Comparison of ENCODE assay signal across 8 mouse cellular contexts in the genomic region with DNA sequence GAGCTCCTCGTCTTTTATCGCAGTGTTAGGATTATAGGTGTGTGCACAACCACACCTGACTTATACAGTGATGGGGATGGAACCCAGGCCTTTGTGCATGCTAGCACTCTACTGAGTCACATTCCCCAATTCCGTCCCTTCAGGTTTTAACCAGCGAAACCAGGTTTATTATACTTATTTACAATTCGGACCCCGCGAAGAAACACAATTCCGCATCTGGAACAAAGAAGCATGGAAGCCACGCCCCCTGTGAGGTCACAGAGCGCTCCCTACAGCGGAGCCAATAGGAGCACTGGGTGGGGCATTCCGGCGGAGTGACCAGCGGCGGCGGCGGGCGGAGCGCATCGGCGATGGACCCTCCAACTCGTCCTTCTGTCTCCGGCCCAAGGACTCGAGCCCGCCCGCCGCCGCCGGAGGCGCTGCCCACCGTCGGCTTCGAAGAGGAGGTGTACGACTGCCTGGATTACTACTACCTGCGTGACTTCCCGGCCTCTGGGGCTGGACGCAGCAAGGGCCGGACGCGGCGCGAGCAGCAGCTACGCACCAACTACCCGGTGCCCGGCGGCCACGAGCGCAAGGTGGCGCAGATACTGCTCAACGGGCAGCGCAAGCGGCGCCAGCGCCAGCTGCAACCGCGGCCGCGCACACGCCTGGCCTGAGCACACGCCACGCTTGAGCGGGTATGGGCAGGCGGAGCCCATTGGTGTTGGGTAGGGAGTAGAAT. TPM values are rescaled to one million over a fixed set of nuclear protein-coding genes. Genes with fewer than 3 reads are reported as not detected.
DNase-seq lines count a peak whose midpoint lies in the region; ATAC-seq and TF ChIP-seq lines count a peak whose summit lies in the region.

A gene (plus strand): TSS at position 299 of the 724 bp plus-strand sequence.

- no peak for TF ChIP-seq CTCF in E14TG2a.4 (conservative IDR thresholded peaks at IDR 0.05; ENCODE audit: low read length)

- H3K9me3 ChIP-seq in E14TG2a.4 (ENCODE audit: low read length), result no peaks in the 10 kb centered on the region
- H3K9me3 ChIP-seq in forebrain, embryonic 12.5 days, result no peaks in the 10 kb centered on the region
- no peaks in the 10 kb centered on the region for H3K9me3 ChIP-seq in heart, embryonic 16.5 days (replicated peaks; ENCODE audit: control insufficient read depth, low read length)
- H3K9me3 ChIP-seq in liver, embryonic 13.5 days (replicated peaks), result no peaks in the 10 kb centered on the region
- no peaks in the 10 kb centered on the region for H3K9me3 ChIP-seq in stomach, embryonic 14.5 days (ENCODE audit: control insufficient read depth, low read depth, low read length)

- DNase-seq in c-Kit-positive CD71-positive TER-119-positive erythroid progenitor cells, embryonic 14.5 days (ENCODE audit: low spot score), result peak; percentile 77
- DNase-seq in kidney, postnatal 25 days, result peak; percentile 96 to 97
- peak; percentile 83 for DNase-seq in liver, embryonic 13.5 days
- DNase-seq in natural killer cell, adult 2 months (ENCODE audit: low spot score in 2 of 2), result peak; percentile 68 to 73

- peak within 1 kb of the TSS; percentile 90 for H3K27ac ChIP-seq in forebrain, embryonic 12.5 days
- H3K27ac ChIP-seq in heart, embryonic 16.5 days (ENCODE audit: low read length), result peak within 1 kb of the TSS; percentile 92
- H3K27ac ChIP-seq in liver, embryonic 13.5 days, result peak within 1 kb of the TSS; percentile 63
- peak within 1 kb of the TSS; percentile 78; the same call in 1 of the 2 replicates for H3K27ac ChIP-seq in stomach, embryonic 14.5 days (ENCODE audit: low read length)

- H3K4me3 ChIP-seq in E14TG2a.4 (replicated peaks; ENCODE audit: low read length), result peak within 1 kb of the TSS; percentile 91
- peak within 1 kb of the TSS; percentile 58 for H3K4me3 ChIP-seq in forebrain, embryonic 12.5 days (replicated peaks)
- peak within 1 kb of the TSS; percentile 76 for H3K4me3 ChIP-seq in heart, embryonic 16.5 days (ENCODE audit: low read length)
- H3K4me3 ChIP-seq in liver, embryonic 13.5 days (replicated peaks), result peak within 1 kb of the TSS; percentile 76
- peak within 1 kb of the TSS; percentile 59 for H3K4me3 ChIP-seq in stomach, embryonic 14.5 days (ENCODE audit: low read depth, low read length)

- peak within 1 kb of the TSS; percentile 66 for H3K9ac ChIP-seq in forebrain, embryonic 12.5 days
- peak within 1 kb of the TSS; percentile 86 for H3K9ac ChIP-seq in heart, embryonic 16.5 days (ENCODE audit: low read length)
- peak within 1 kb of the TSS; percentile 83 for H3K9ac ChIP-seq in liver, embryonic 13.5 days
- peak within 1 kb of the TSS; percentile 49 for H3K9ac ChIP-seq in stomach, embryonic 14.5 days (replicated peaks; ENCODE audit: low read depth, low read length)

- H3K36me3 ChIP-seq in E14TG2a.4 (ENCODE audit: insufficient read depth, low read length), result peaks cover 7% of the 10 kb centered on the region
- H3K36me3 ChIP-seq in forebrain, embryonic 12.5 days (replicated peaks), result no peaks in the 10 kb centered on the region
- H3K36me3 ChIP-seq in heart, embryonic 16.5 days (ENCODE audit: control insufficient read depth, insufficient read depth), result no peaks in the 10 kb centered on the region
- H3K36me3 ChIP-seq in liver, embryonic 13.5 days, result no peaks in the 10 kb centered on the region
- H3K36me3 ChIP-seq in stomach, embryonic 14.5 days (ENCODE audit: control insufficient read depth, insufficient read depth, low read length), result no peaks in the 10 kb centered on the region

- H3K27me3 ChIP-seq in E14TG2a.4 (ENCODE audit: insufficient read depth, low read length), result no peaks in the 10 kb centered on the region
- H3K27me3 ChIP-seq in forebrain, embryonic 12.5 days, result no peaks in the 10 kb centered on the region
- H3K27me3 ChIP-seq in heart, embryonic 16.5 days (ENCODE audit: control insufficient read depth, insufficient read depth, low read length), result no peaks in the 10 kb centered on the region
- peaks cover 10% of the 10 kb centered on the region for H3K27me3 ChIP-seq in liver, embryonic 13.5 days
- no peaks in the 10 kb centered on the region for H3K27me3 ChIP-seq in stomach, embryonic 14.5 days (ENCODE audit: control insufficient read depth, insufficient read depth, low read length)

- H3K4me1 ChIP-seq in E14TG2a.4 (replicated peaks; ENCODE audit: low read depth, low read length), result peaks cover 53% of the 10 kb centered on the region
- H3K4me1 ChIP-seq in forebrain, embryonic 12.5 days, result peaks cover 7% of the 10 kb centered on the region; the same call in 1 of the 2 replicates
- H3K4me1 ChIP-seq in heart, embryonic 16.5 days (ENCODE audit: control insufficient read depth, insufficient read depth, low read length), result no peaks in the 10 kb centered on the region; the same call in 1 of the 2 replicates
- peaks cover 28% of the 10 kb centered on the region for H3K4me1 ChIP-seq in liver, embryonic 13.5 days (replicated peaks)
- H3K4me1 ChIP-seq in stomach, embryonic 14.5 days (ENCODE audit: control insufficient read depth, insufficient read depth, low read length), result no peaks in the 10 kb centered on the region

- under 1% methylated on average over 63 of the region's 63 CpGs for WGBS in forebrain, embryonic 12.5 days
- WGBS in heart, embryonic 16.5 days, result under 1% methylated on average over 63 of the region's 63 CpGs
- 1% methylated on average over 63 of the region's 63 CpGs for WGBS in liver, embryonic 13.5 days (ENCODE audit: insufficient replicate concordance)
- WGBS in stomach, embryonic 14.5 days, result under 1% methylated on average over 63 of the region's 63 CpGs

- peak within 1 kb of the TSS; percentile 67 for H3K4me2 ChIP-seq in forebrain, embryonic 12.5 days
- H3K4me2 ChIP-seq in heart, embryonic 16.5 days (ENCODE audit: low read depth, low read length), result peak within 1 kb of the TSS; percentile 84
- H3K4me2 ChIP-seq in liver, embryonic 13.5 days, result peak within 1 kb of the TSS; percentile 98
- H3K4me2 ChIP-seq in stomach, embryonic 14.5 days (replicated peaks; ENCODE audit: low read depth, low read length), result peak within 1 kb of the TSS; percentile 81

- peak; percentile 99 for ATAC-seq in forebrain, embryonic 12.5 days (ENCODE audit: low FRiP score)
- peak; percentile 97 for ATAC-seq in heart, embryonic 16.5 days (replicated peaks; ENCODE audit: extremely low read depth, insufficient read depth, low FRiP score)
- ATAC-seq in liver, embryonic 13.5 days (ENCODE audit: low read depth), result peak; percentile 95
- ATAC-seq in stomach, embryonic 14.5 days (ENCODE audit: insufficient number of reproducible peaks, insufficient read depth, low FRiP score, low read depth), result peak; percentile 97

RNA-seq across cellular contexts. Expression of the gene that starts here (rescaled TPM):
- 6.2 and 6.9 TPM in 2 replicates for polyA plus RNA-seq in forebrain, embryonic 12.5 days (2016; fragmentation: Nextera tagmentation; extraction: Ambion mirVana)
- 1.7 and 2.3 TPM in 2 replicates for polyA plus RNA-seq in heart, embryonic 16.5 days (2015; fragmentation: Nextera tagmentation; extraction: Ambion mirVana)
- polyA plus RNA-seq in liver, embryonic 13.5 days (2015; fragmentation: Nextera tagmentation; extraction: Ambion mirVana), result 0.31 and 1.0 TPM in 2 replicates
- polyA plus RNA-seq in stomach, embryonic 14.5 days (2014; fragmentation: Nextera tagmentation; extraction: Ambion mirVana), result 2.2 and 3.1 TPM in 2 replicates

Comparison
In these comparisons a context has a peak if more than half of its experiments do, and no peak if none do; other contexts are left out.
1. Peak in every context shown above with its lines: DNase-seq, ATAC-seq, H3K4me3 ChIP-seq and H3K27ac ChIP-seq.